Mouse (Mus musculus) G1E (cell line): ENCODE measurements around the gene Rnf150. TPM values are rescaled to one million over a fixed set of nuclear protein-coding genes. Genes with fewer than 3 reads are reported as not detected.

Source experiments
- ATAC-seq: 2 replicates; pipeline ENCODE4 v1.8.0; 2016; ENCODE audit warnings: mild to moderate bottlenecking; ENCODE audit not compliant: insufficient number of reproducible peaks, poor library complexity, low FRiP score, severe bottlenecking; ENCODE audit errors: extremely low read depth
- DNase-seq: peaks from one replicate; pipeline ENCODE4 v3.0.0; 2012; ENCODE audit warnings: low spot score
- H3K27me3 ChIP-seq: 2 replicates; pipeline ENCODE4 v1.6.1; 2012; ENCODE audit warnings: mild to moderate bottlenecking, low read length, inconsistent platforms; ENCODE audit not compliant: insufficient read depth
- H3K36me3 ChIP-seq: replicated peaks from 2 replicates; pipeline ENCODE3; 2012; ENCODE audit warnings: mild to moderate bottlenecking, inconsistent platforms
- H3K4me1 ChIP-seq: 2 replicates; pipeline ENCODE4 v1.6.1; 2012; ENCODE audit warnings: low read depth, low read length, inconsistent platforms, mixed read lengths; ENCODE audit not compliant: insufficient read depth
- H3K4me3 ChIP-seq: 2 replicates; pipeline ENCODE4 v1.5.1; 2012; ENCODE audit warnings: low read depth, mild to moderate bottlenecking, inconsistent platforms, low read length, moderate library complexity, mixed read lengths
- H3K9me3 ChIP-seq: replicated peaks from 2 replicates; pipeline ENCODE4 v1.6.1; 2012; ENCODE audit warnings: inconsistent platforms
- CTCF ChIP-seq: IDR thresholded peaks from 2 replicates; pipeline ENCODE4 v1.5.1; 2012; ENCODE audit warnings: low read depth, low read length, inconsistent platforms, mixed read lengths
- GATA1 ChIP-seq: IDR thresholded peaks from 2 replicates; pipeline ENCODE4 v1.6.1; 2012; ENCODE audit warnings: borderline replicate concordance, low read length, inconsistent platforms, mixed read lengths
- GATA2 ChIP-seq: IDR thresholded peaks from 2 replicates; pipeline ENCODE4 v1.6.1; 2012; ENCODE audit warnings: low read depth, low read length, inconsistent platforms, borderline replicate concordance
- POLR2AphosphoS5 ChIP-seq: IDR thresholded peaks from 2 replicates; pipeline ENCODE4 v1.6.1; 2012; ENCODE audit warnings: low read depth, low read length, inconsistent platforms; ENCODE audit not compliant: insufficient replicate concordance
- TAL1 ChIP-seq: conservative IDR thresholded peaks from 2 replicates; pipeline ENCODE4 v1.6.1; 2012; ENCODE audit warnings: low read depth, low read length, inconsistent platforms, mixed read lengths
- polyA plus RNA-seq: library from polyadenylated mRNA; stranded (reverse); fragments of >175 nt; gene quantifications from 2 replicates; pipeline ENCODE4 v1.2.3, GENCODE M21; 2012
- total RNA-seq, 2 experiments: library from RNA; stranded (forward) in 1 of 2; stranded (reverse) in 1 of 2; fragments of 200-1000 nt in 1 of 2; fragments of >200 nt in 1 of 2; fragmentation: Nextera tagmentation in 1 of 2; gene quantifications; 2 replicates each; pipeline ENCODE4 v1.2.3; 2014 to 2017

Rnf150 gene
- total and polyA plus RNA-seq, 3 experiments: 0.11 TPM; not detected in 2

GRCm38 (mm10) chr8:82897628-82898458 lies 34.7 kb downstream of the Rnf150 start:
- DNase-seq (no peak), ATAC-seq (no peak)
- H3K4me3 ChIP-seq: no peak overlapping the region
- TF ChIP-seq GATA2 (no peak), POLR2AphosphoS5 (no peak), GATA1 (no peak), CTCF (no peak), TAL1 (no peak)
- no peaks in the 10 kb centered on the region for H3K36me3 ChIP-seq
- no peaks in the 10 kb centered on the region; the same call in 1 of the 2 replicates for H3K27me3 ChIP-seq
- H3K4me1 ChIP-seq: no peaks in the 10 kb centered on the region
- H3K9me3 ChIP-seq: no peaks in the 10 kb centered on the region

GRCm38 (mm10) chr8:82898459-82898841 lies 35.3 kb downstream of the Rnf150 start:
- Histone ChIP-seq H3K9me3 (no peaks in the 10 kb centered on the region), H3K4me1 (no peaks in the 10 kb centered on the region), H3K36me3 (no peaks in the 10 kb centered on the region), H3K27me3 (no peaks in the 10 kb centered on the region; the same call in 1 of the 2 replicates), H3K4me3 (no peak overlapping the region)
- DNase-seq (no peak), ATAC-seq (no peak)
- no peak for TF ChIP-seq GATA2
- no peak for TF ChIP-seq POLR2AphosphoS5
- TF ChIP-seq CTCF: no peak
- TF ChIP-seq GATA1: no peak
- no peak for TF ChIP-seq TAL1

DNA sequence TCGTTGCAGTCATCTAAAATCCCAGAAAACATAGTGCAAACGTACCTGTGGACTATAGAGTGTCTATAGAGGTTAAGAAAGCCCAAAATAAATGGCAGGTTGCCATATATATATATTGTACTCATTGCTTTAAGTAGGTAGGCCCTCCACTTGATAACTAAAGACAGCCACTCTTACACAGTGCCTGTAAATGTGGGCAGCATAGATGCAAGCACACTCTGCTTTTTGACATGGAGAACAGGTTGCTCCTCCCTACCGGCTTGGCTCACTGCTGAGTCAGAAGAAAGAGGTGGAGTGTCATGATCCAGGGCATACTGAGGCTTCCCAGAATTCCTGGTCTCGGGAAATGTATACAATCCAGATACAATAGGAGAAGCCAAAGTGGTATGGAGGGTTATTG lies 37.8 kb downstream of the Rnf150 start:
- H3K9me3 ChIP-seq: no peaks in the 10 kb centered on the region
- no peak for ATAC-seq
- TF ChIP-seq GATA2 (no peak), POLR2AphosphoS5 (no peak), TAL1 (no peak), GATA1 (no peak), CTCF (no peak)
- no peaks in the 10 kb centered on the region; the same call in 1 of the 2 replicates for H3K27me3 ChIP-seq
- H3K4me1 ChIP-seq: no peaks in the 10 kb centered on the region
- no peak overlapping the region for H3K4me3 ChIP-seq
- DNase-seq: no peak
- no peaks in the 10 kb centered on the region for H3K36me3 ChIP-seq

DNA sequence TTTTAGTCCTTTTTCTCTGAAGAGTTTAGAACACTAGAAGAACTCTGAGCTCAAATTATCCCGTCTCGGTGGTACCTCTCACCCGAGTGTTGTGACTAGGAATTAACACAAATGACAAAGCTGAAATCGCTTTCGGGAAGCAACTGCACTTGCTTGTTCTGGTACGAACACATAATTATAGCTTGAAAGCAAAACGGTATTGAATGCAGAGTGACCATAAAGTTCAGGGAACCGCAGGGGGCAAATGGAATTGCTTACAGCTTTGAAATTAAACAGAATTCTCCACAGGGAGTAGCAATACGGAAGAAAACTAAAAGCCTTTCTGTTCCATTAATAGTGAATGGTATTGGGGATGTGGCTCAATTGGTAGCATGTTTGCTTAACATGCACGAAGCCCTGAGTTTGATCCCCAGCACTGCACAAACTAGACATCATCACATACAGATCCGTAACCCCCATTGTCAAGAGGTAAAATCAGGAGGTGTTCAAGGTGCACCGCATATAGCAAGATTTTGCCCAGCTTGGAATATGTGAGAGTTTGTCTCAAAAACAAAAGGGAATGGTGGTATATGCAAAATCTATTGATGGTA lies 38.5 kb downstream of the Rnf150 start:
- Histone ChIP-seq H3K36me3 (no peaks in the 10 kb centered on the region), H3K27me3 (no peaks in the 10 kb centered on the region; the same call in 1 of the 2 replicates), H3K4me1 (no peaks in the 10 kb centered on the region), H3K4me3 (no peak overlapping the region), H3K9me3 (no peaks in the 10 kb centered on the region)
- no peak for DNase-seq
- no peak for ATAC-seq
- no peak for TF ChIP-seq CTCF
- TF ChIP-seq TAL1: no peak
- TF ChIP-seq POLR2AphosphoS5: no peak
- no peak for TF ChIP-seq GATA1
- TF ChIP-seq GATA2: no peak

GRCm38 (mm10) chr8:82903497-82903896 lies 40.3 kb downstream of the Rnf150 start:
- no peak overlapping the region for H3K4me3 ChIP-seq
- no peaks in the 10 kb centered on the region for H3K9me3 ChIP-seq
- no peak for TF ChIP-seq TAL1
- TF ChIP-seq POLR2AphosphoS5: no peak
- no peak for TF ChIP-seq GATA2
- no peak for TF ChIP-seq CTCF
- no peak for TF ChIP-seq GATA1
- ATAC-seq (no peak), DNase-seq (no peak)
- H3K4me1 ChIP-seq: no peaks in the 10 kb centered on the region
- no peaks in the 10 kb centered on the region for H3K36me3 ChIP-seq
- no peaks in the 10 kb centered on the region; the same call in 1 of the 2 replicates for H3K27me3 ChIP-seq

DNA sequence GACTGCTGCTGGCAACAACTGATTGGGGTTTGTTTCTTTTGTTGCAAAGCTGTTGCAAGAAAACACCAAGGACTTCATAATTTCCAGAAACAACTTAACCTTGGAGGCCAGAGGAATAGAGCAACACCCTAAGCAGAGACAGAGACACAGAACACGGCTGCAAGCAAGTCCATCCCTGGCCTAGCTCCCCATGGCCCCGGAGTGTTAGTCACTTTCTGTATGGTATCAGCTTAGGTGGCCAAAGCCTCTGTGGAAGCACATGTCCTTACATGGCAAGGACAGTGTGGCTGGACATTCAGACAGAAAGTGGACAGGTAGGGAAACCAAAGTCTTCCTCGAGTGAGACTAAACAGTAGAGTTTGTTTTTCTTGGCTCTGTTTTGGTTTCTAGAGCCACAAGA lies 44.1 kb downstream of the Rnf150 start:
- no peaks in the 10 kb centered on the region for H3K4me1 ChIP-seq
- H3K36me3 ChIP-seq: no peaks in the 10 kb centered on the region
- H3K9me3 ChIP-seq: no peaks in the 10 kb centered on the region
- H3K27me3 ChIP-seq: no peaks in the 10 kb centered on the region; the same call in 1 of the 2 replicates
- DNase-seq (no peak), ATAC-seq (no peak)
- no peak overlapping the region for H3K4me3 ChIP-seq
- TF ChIP-seq CTCF (no peak), TAL1 (no peak), POLR2AphosphoS5 (no peak), GATA2 (no peak)
